Mouse (Mus musculus) heart, postnatal 14 days (tissue): Measurements from ENCODE around the gene C130050O18Rik. TPM values are rescaled to one million over a fixed set of nuclear protein-coding genes. Genes with fewer than 3 reads are reported as not detected.

ENCODE experiments used
- DNase-seq, 2 experiments: peaks; one replicate each; pipeline ENCODE4 v3.0.0; 2021 to 2022
- intact Hi-C: fragments of 180-260 bp; cut with DNase I; formaldehyde crosslinking; loops from one replicate; pipeline ENCODE4 v1.15.1; 2025
- total RNA-seq, 2 experiments: library from RNA; stranded (reverse); gene quantifications; 2 replicates each; pipeline ENCODE4 v1.2.3; 2021

C130050O18Rik gene
- total RNA-seq, 2 experiments from 2014 or later, result 0.74 to 0.80 TPM

- intact Hi-C loops, result no loop called here
- DNase-seq, result no peak
Observed at GRCm38 (mm10) chr5:139394399-139394798, 10.7 kb upstream of the C130050O18Rik start.

DNA sequence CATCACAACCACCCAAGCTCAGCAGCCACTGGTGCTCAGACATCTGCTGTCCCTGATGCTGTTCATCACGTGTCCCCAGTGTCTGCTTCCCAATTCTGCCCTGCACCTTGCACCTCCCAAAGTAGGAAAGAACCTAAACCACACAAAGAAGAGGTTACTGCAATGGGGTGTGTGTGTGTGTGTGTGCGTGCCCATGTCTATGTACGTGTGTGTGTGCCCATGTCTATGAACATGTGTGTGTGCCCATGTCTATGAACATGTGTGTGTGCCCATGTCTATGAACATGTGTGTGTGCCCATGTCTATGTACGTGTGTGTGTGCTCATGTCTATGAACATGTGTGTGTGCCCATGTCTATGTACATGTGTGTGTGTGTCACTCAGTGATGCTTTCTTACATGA is 9.6 kb upstream of the C130050O18Rik start:
- intact Hi-C loops, result no loop called here
- DNase-seq, result no peak

DNA sequence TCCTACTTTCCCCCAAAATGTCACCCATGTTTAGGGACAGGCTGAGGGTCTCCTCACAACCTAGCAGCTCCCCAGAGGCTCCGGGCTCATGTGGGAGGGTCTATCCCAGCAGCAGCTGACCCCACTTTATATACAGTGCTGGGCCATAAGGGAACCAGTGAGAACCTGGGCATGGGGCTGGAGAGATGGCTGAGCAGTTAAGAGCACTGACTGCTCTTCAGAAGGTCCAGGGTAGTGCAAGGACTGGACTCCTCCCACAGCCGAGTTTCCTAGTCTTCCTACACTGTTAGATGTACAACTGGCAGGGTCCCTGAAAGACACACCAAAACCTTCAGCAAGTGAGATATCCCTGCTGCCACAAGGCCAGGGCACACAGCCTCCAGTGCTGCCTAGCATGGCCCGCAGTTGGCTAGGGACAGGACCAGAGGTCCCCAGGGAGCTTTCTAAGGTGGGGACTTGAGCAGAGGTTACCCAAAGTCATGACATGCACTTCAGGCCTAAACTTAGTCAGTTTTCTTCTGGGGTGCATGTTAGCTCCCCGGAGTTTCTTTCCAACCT is 7.6 kb upstream of the C130050O18Rik start:
- intact Hi-C loops, result no loop called here
- no peak for DNase-seq

GRCm38 (mm10) chr5:139397959-139398753 is 6.9 kb upstream of the C130050O18Rik start:
- DNase-seq, result peak; percentile 94 to 97
- intact Hi-C loops, result loop anchor here (1.0 kb wide), 1 partner anchor 34 kb away; no protein-coding TSS in a partner anchor

DNA sequence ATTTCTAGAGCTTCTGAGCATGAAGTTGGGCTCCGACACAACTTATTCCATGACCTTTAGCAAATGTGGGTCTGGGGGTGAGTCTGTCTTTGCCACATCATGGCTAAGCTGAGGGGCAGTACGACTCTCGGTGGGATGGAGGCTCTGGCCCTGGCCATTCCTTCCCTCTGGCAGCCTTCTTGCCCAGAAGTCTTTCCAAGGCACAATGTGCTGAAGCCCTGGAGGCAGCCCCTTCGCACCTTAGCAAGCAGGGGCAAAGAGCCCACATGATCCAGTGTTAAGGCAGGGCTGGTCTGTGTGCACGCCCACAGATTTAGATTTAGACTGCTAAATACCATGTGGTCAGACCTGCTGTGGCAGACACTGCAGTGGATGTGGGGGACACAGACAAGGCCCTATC is 6.3 kb upstream of the C130050O18Rik start:
- DNase-seq, result no peak

GRCm38 (mm10) chr5:139399991-139400390 is 5.1 kb upstream of the C130050O18Rik start:
- no peak for DNase-seq
- intact Hi-C loops, result no loop called here

More for the DNA sequence above, 6.3 kb upstream of the C130050O18Rik start:
- intact Hi-C loops, result loop anchor here (1.0 kb wide), 1 partner anchor 34 kb away; no protein-coding TSS in a partner anchor

GRCm38 (mm10) chr5:139402106-139402505 is 3.0 kb upstream of the C130050O18Rik start:
- no peak for DNase-seq
- intact Hi-C loops, result no loop called here

GRCm38 (mm10) chr5:139403692-139404260 is 1.3 kb upstream of the C130050O18Rik start:
- intact Hi-C loops, result no loop called here
- DNase-seq, result no peak

DNA sequence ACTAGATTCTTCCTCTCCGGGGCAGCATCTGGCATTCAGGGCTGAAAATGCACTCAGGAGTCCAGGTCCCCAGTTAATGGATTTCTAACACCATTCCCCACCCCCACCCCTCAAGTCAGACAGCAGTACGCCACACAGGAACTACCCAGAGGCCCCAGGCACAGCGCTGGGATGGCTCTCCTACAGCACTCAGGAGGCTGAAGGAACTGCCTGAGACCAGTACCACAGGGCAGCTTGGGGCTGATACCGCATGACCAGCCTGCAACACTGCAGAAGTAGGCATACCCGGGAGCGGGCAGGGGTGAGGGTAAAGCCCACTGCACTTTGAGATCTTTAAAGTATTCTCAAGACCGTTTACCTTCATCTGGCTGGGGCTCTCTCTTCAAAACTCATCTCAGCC is 398 bp downstream of the C130050O18Rik start:
- intact Hi-C loops, result no loop called here
- DNase-seq, result no peak

GRCm38 (mm10) chr5:139405953-139406352 is 873 bp downstream of the C130050O18Rik start:
- intact Hi-C loops, result no loop called here
- DNase-seq, result no peak

DNA sequence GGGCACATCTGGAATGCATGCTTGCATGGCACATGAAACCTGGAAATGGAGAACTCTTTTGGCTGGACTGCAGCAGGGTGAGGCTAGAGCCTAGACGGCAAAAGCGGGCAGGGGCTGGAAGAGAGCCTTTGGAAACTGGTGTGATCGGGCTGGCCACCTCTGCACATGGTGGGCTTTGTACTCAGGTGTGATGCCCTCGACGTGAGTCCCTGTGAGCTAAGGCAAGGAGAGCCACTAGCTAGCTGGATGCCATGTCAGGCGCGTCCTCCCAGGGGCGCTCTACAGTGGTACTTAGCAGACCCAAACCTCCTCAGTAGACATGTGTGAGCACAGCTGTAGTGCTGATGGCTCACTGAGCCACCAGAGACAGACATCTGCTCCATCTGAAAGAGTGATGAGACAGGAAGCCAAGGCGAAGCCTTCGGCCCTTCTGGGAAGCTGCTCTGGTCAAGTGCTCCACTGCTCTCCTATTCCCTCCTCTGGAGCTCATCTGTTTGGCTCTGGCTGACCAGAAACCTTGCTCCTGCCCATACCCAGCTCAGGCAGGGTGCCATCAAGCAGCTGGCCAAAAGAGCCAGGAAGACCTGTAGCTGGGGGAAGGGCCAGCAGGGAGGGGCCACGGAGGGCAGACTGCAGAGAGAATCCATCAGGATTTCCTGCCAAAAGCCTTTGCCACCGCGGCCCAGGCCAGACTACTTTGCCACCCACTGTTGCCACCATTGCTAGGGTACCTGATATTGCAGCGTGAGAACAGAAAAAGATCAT is 2.2 kb downstream of the C130050O18Rik start:
- DNase-seq, result peak; percentile 60 to 63
- intact Hi-C loops, result no loop called here

GRCm38 (mm10) chr5:139408511-139408910 is 3.4 kb downstream of the C130050O18Rik start:
- intact Hi-C loops, result no loop called here
- no peak for DNase-seq

DNA sequence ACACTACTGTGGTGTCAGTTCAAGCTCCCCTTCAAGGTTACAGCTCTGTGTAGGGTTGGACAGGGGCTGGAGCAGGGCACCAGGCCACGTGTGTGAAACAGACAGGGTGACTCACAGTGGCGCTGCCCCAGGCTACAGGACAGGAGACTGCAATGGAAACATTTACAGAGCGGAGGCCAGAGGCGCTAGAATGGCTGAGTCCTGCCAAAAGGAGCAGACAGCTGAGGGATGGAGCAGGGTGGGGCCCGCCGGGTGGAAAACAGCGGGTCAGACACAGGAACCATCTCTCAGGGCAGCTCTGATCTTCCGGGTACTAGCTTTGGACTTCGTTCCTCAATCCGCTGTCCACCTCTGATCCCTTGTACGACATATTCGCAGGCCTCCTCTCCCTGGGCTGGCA is 4.3 kb downstream of the C130050O18Rik start:
- intact Hi-C loops, result no loop called here
- DNase-seq, result peak; percentile 73 to 78

- DNase-seq, result no peak
- intact Hi-C loops, result no loop called here
Observed at GRCm38 (mm10) chr5:139410056-139410455, 5.0 kb downstream of the C130050O18Rik start.

DNA sequence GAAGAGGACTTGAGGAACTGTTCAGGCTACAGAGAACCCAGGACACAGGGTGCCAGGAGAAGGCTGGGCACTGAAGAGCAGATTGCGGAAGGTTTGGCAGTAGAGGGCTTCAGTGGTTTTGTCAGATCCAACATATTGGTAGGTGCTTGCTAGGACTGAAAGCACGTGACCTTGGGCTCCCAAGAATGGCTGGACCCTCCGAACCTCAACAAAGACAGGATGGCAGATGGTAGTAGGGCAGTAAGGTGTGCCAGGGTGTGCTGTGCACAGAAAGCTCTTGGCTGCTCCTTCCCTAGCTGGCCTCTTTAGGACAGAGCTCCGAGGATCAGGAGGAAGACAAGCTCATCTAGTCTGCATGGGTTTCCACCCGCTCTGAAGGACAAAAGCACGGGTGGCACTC is 6.0 kb downstream of the C130050O18Rik start:
- intact Hi-C loops, result no loop called here
- no peak for DNase-seq

GRCm38 (mm10) chr5:139411665-139412314 is 6.7 kb downstream of the C130050O18Rik start:
- intact Hi-C loops, result no loop called here

GRCm38 (mm10) chr5:139413545-139413944 is 8.5 kb downstream of the C130050O18Rik start:
- intact Hi-C loops, result no loop called here
- no peak for DNase-seq

More at GRCm38 (mm10) chr5:139411665-139412314, 6.7 kb downstream of the C130050O18Rik start:
- DNase-seq, result no peak

DNA sequence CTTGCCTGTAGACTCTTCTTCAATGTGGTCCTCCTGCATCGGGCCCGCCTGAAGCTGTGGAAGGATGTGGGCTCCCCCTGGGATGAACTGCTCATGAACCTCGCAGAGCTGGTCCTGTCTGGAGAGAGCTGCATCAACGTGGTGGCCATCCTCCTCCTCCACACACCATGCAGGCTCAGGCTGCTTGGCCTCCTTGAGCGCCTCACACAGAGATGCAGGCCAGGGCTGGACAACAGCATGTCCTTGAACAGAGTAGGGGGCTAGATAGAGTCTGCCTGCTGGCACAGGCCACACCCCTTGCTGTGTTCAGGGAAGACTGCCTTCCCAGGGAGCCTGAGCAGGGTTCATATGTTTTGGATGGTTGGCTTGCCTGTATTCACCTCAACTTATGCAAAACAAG is 9.9 kb downstream of the C130050O18Rik start:
- DNase-seq, result no peak
- intact Hi-C loops, result no loop called here

GRCm38 (mm10) chr5:139416942-139417341 is 11.9 kb downstream of the C130050O18Rik start:
- intact Hi-C loops, result no loop called here
- no peak for DNase-seq

DNA sequence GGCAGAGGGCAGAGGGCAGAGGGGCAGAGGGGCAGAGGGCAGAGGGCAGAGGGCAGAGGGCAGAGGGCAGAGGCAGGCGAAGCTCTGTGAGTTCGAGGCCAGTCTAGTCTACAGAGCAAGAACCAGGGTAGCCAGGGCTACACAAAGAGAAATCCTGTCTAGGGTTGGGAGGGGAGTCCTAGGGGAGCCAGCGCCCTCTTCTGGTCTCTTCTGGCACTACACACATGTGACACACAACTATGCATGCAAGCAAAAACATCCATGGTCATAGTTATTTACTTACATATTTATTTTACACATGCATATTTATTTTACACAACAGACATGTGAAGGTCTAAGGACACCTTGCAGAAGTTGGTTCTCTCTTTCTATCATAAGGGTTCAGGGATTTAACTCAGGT is 12.4 kb downstream of the C130050O18Rik start:
- intact Hi-C loops, result no loop called here
- DNase-seq, result no peak
